Mouse (Mus musculus): Measurements from ENCODE around the gene D17H6S53E.

- TF ChIP-seq CTCF (IDR thresholded peaks at IDR 0.05; ENCODE audit: control insufficient read depth, insufficient read depth, insufficient read length) (no peak), FOSL1 (IDR thresholded peaks at IDR 0.05; ENCODE audit: insufficient read depth, low read length, poor library complexity, severe bottlenecking) (no peak)
These were observed 37.3 kb downstream of the D17H6S53E start for GRCm38 (mm10) chr17:35163326-35164081.
